Mouse (Mus musculus): ENCODE measurements at regions not wholly inside any gene's neighbourhood (a gene's known extent, or its start where the extent isn't known, plus 50 kb on each side); places are given as distances from the start of the nearest gene placed in this dataset.

DNA sequence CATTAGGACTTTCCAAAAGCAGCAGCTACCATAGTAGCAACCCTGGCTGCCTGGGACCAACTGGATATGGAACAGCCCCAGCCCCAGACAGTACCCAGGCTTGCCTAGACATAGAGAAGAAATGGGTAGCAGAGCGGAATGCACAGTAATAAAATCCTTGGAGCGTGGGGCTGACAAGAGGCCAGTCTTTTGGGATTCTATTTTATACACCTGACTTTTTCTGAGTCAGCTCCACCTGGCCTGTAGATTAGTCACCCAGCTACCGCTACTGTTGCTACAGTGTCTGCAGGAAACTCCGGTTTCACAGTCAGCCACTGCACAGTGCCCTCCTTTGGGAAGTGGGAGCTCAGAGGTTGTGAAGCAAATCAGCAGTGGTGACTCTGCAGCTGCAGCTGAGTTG lies 83.7 kb upstream of the Usp47 start:
- Histone ChIP-seq H3K9ac (replicated peaks; ENCODE audit: low read length, poor library complexity, severe bottlenecking) (no peak overlapping the region), H3K36me3 (ENCODE audit: insufficient read depth, low read length) (no peaks in the 10 kb centered on the region), H3K4me2 (ENCODE audit: low read depth, low read length, poor library complexity, severe bottlenecking) (no peak overlapping the region), H3K27ac (ENCODE audit: low read depth, low read length) (no peak overlapping the region), H3K9me3 (ENCODE audit: low read length) (no peaks in the 10 kb centered on the region), H3K4me1 (ENCODE audit: insufficient read depth, low read length) (no peaks in the 10 kb centered on the region; the same call in 1 of the 2 replicates), H3K27me3 (ENCODE audit: insufficient read depth, low read length) (no peaks in the 10 kb centered on the region), H3K4me3 (ENCODE audit: low read depth, low read length) (no peak overlapping the region)
- WGBS = 83% methylated on average over 4 of the region's 4 CpGs
- DNase-seq (ENCODE audit: low spot score) = no peak
- no peak for TF ChIP-seq CTCF (IDR thresholded peaks at IDR 0.05)
- ATAC-seq (ENCODE audit: low FRiP score) = no peak

DNA sequence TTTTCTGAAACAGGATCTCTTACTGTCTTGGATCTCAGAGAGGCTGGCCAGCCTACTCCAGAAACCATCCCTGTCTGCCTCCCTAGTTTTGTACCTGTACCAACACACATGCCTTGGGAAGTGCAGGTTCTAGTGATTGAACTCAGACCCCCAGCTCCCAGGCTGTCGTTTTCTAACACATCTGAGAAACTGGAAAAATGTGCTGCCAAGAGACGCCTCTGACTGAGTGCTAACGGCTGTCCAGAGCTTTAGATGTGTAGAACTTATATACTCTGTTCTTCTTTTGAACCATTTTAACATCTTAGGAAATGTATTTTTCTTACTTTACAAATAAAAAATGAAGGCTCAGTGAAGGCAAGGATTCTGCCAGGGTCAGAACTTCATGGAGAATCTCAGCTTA lies 85.8 kb upstream of the Usp47 start:
- Histone ChIP-seq H3K9ac (replicated peaks; ENCODE audit: low read length, poor library complexity, severe bottlenecking) (no peak overlapping the region), H3K27me3 (ENCODE audit: insufficient read depth, low read length) (no peaks in the 10 kb centered on the region), H3K4me3 (ENCODE audit: low read depth, low read length) (no peak overlapping the region), H3K4me1 (ENCODE audit: insufficient read depth, low read length) (no peaks in the 10 kb centered on the region; the same call in 1 of the 2 replicates), H3K27ac (ENCODE audit: low read depth, low read length) (no peak overlapping the region), H3K9me3 (ENCODE audit: low read length) (no peaks in the 10 kb centered on the region), H3K4me2 (ENCODE audit: low read depth, low read length, poor library complexity, severe bottlenecking) (no peak overlapping the region), H3K36me3 (ENCODE audit: insufficient read depth, low read length) (no peaks in the 10 kb centered on the region)
- ATAC-seq (ENCODE audit: low FRiP score) (no peak), DNase-seq (ENCODE audit: low spot score) (no peak)
- WGBS = 68% methylated on average over 3 of the region's 3 CpGs
- TF ChIP-seq CTCF (IDR thresholded peaks at IDR 0.05) = no peak

DNA sequence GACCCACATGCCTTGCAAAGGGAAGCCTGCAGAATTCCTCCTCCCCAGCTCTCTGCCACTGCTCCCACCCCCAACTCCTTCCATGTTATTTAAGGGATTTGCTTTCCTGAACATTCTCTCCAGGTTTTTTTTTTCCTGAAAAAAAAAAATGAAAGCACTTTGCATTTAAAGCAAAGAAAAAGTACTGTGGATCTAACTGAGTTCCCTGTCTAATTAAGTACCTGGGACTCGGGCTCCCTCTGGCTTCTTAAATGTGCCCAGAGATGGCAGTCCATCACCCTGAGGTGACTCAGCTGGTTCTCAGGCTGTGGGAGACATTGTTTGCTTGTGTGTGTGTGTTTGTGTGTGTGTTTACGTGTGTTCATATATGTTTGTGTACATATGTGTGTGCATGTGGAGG lies 86.2 kb upstream of the Usp47 start:
- DNase-seq (ENCODE audit: low spot score) = no peak
- Histone ChIP-seq H3K9me3 (ENCODE audit: low read length) (no peaks in the 10 kb centered on the region), H3K27me3 (ENCODE audit: insufficient read depth, low read length) (no peaks in the 10 kb centered on the region)

DNA sequence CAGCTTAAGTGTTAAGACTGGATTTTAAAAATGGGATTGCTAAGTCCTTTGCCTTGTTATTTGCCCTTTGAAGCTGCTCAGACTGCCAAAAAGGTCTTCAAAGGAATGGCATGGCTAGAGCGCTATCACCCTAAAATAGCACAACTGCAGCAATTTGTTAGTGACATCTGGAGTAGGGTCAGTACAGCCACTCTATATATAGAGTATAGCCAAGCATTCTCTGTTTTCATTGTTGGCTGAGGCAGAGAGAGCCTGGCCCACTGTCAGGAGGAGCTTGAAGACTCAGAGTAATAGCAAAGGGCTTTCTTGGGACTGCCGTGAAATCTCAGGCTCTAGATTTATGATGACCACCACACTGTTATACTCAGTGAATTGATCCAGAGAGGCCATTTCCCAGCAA lies 90.6 kb upstream of the Usp47 start:
- Histone ChIP-seq H3K27ac (ENCODE audit: low read depth, low read length) (no peak overlapping the region), H3K36me3 (ENCODE audit: insufficient read depth, low read length) (no peaks in the 10 kb centered on the region), H3K4me2 (ENCODE audit: low read depth, low read length, poor library complexity, severe bottlenecking) (no peak overlapping the region), H3K4me1 (ENCODE audit: insufficient read depth, low read length) (no peaks in the 10 kb centered on the region; the same call in 1 of the 2 replicates), H3K4me3 (ENCODE audit: low read depth, low read length) (no peak overlapping the region), H3K27me3 (ENCODE audit: insufficient read depth, low read length) (no peaks in the 10 kb centered on the region), H3K9me3 (ENCODE audit: low read length) (no peaks in the 10 kb centered on the region), H3K9ac (replicated peaks; ENCODE audit: low read length, poor library complexity, severe bottlenecking) (no peak overlapping the region)
- no peak for TF ChIP-seq CTCF (IDR thresholded peaks at IDR 0.05)
- no peak for ATAC-seq (ENCODE audit: low FRiP score)
- 88% methylated on average over 2 of the region's 2 CpGs for WGBS
- no peak for DNase-seq (ENCODE audit: low spot score)

More for the DNA sequence above, 86.2 kb upstream of the Usp47 start:
- 87% methylated on average over 2 of the region's 2 CpGs for WGBS
- Histone ChIP-seq H3K9ac (replicated peaks; ENCODE audit: low read length, poor library complexity, severe bottlenecking) (no peak overlapping the region), H3K36me3 (ENCODE audit: insufficient read depth, low read length) (no peaks in the 10 kb centered on the region), H3K4me2 (ENCODE audit: low read depth, low read length, poor library complexity, severe bottlenecking) (no peak overlapping the region), H3K4me3 (ENCODE audit: low read depth, low read length) (no peak overlapping the region), H3K27ac (ENCODE audit: low read depth, low read length) (no peak overlapping the region), H3K4me1 (ENCODE audit: insufficient read depth, low read length) (no peaks in the 10 kb centered on the region; the same call in 1 of the 2 replicates)
- TF ChIP-seq CTCF (IDR thresholded peaks at IDR 0.05) = no peak
- no peak for ATAC-seq (ENCODE audit: low FRiP score)

DNA sequence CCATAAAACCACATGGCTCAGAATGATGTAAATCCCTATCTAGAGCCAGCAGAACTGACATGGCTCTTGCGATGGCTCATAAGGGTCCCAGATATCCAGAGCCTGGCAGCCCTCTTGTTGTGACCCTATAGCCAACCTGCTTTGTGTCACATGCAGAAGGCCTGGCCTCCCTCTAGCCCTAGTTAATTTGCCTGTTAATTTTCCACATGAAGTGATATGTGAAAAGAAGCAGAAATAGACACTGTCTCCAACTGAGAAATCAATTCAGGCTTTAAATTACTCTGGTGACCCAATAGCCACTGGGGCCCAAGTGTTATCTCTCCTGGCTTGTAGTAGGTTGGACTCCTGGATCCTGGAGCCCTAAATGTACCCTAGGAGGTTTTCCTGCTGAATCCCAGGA lies 103.3 kb upstream of the Usp47 start:
- H3K4me3 ChIP-seq (ENCODE audit: low read depth, low read length) = no peak overlapping the region
- no peak for TF ChIP-seq CTCF (IDR thresholded peaks at IDR 0.05)
- no peak overlapping the region for H3K9ac ChIP-seq (replicated peaks; ENCODE audit: low read length, poor library complexity, severe bottlenecking)
- no peak for DNase-seq (ENCODE audit: low spot score)
- no peak overlapping the region for H3K4me2 ChIP-seq (ENCODE audit: low read depth, low read length, poor library complexity, severe bottlenecking)
- H3K9me3 ChIP-seq (ENCODE audit: low read length) = no peaks in the 10 kb centered on the region
- WGBS = 83% methylated on average over 1 of the region's 1 CpGs
- ATAC-seq (ENCODE audit: low FRiP score) = no peak
- H3K27me3 ChIP-seq (ENCODE audit: insufficient read depth, low read length) = no peaks in the 10 kb centered on the region
- no peak overlapping the region for H3K27ac ChIP-seq (ENCODE audit: low read depth, low read length)
- H3K4me1 ChIP-seq (ENCODE audit: insufficient read depth, low read length) = no peaks in the 10 kb centered on the region
- no peaks in the 10 kb centered on the region for H3K36me3 ChIP-seq (ENCODE audit: insufficient read depth, low read length)

DNA sequence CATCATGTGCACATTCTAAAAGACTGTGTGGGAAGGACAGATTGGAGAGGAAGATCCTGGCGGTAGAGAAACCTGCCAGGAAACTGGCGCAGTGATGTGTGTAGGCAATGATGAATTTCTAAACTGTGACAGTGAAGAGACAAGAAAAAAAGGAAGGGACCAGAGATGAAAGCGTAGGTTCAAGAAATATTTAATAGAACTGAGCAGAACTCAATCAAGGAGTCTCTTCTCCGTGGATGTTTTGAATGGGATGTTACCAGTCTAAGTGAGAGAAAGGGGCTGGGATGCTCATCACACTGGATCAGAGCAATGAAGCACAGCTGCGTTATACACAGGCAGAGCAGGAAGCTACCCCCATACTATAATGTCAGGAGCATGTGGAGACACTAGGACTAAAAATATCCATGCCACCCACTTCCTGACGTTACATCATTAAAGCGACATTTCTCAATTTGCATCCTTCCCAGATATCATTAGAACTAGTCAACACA lies 119.5 kb upstream of the Usp47 start:
- Histone ChIP-seq H3K27me3 (ENCODE audit: insufficient read depth, low read length) (no peaks in the 10 kb centered on the region), H3K4me1 (ENCODE audit: insufficient read depth, low read length) (no peaks in the 10 kb centered on the region), H3K4me3 (ENCODE audit: low read depth, low read length) (no peak overlapping the region), H3K36me3 (ENCODE audit: insufficient read depth, low read length) (no peaks in the 10 kb centered on the region), H3K4me2 (ENCODE audit: low read depth, low read length, poor library complexity, severe bottlenecking) (no peak overlapping the region), H3K9ac (replicated peaks; ENCODE audit: low read length, poor library complexity, severe bottlenecking) (no peak overlapping the region), H3K9me3 (ENCODE audit: low read length) (no peaks in the 10 kb centered on the region), H3K27ac (ENCODE audit: low read depth, low read length) (no peak overlapping the region)
- ATAC-seq (ENCODE audit: low FRiP score) (no peak), DNase-seq (ENCODE audit: low spot score) (no peak)
- 85% methylated on average over 7 of the region's 7 CpGs for WGBS
- TF ChIP-seq CTCF (IDR thresholded peaks at IDR 0.05) = no peak
